Mouse (Mus musculus) left cerebral cortex, adult 2 months (tissue): ENCODE results near the gene Atp6v0d1. TPM values are rescaled to one million over a fixed set of nuclear protein-coding genes. Genes with fewer than 3 reads are reported as not detected.
"Not testable (repeated sequence)": the region's sequence is repeated elsewhere in the genome, so short reads cannot be mapped to it uniquely, and the experiment has no call there.

Experiments used
- DNase-seq, 2 experiments: peaks; one replicate each; pipeline ENCODE4 v3.0.0; 2021 to 2022; ENCODE audit warnings: low spot score in 2 of 2, mixed read lengths in 1 of 2; ENCODE audit errors: extremely low spot score in 1 of 2
- H3K27ac ChIP-seq: fragments of 200-600 bp; 2 replicates; pipeline ENCODE4 v1.8.1; 2022
- H3K4me3 ChIP-seq: fragments of 200-600 bp; 2 replicates; pipeline ENCODE4 v1.8.1; 2022
- CTCF ChIP-seq: fragments of 200-600 bp; IDR thresholded peaks from 2 replicates; pipeline ENCODE4 v1.8.1; 2022; ENCODE audit warnings: antibody characterized with exemption, mild to moderate bottlenecking, moderate library complexity
- intact Hi-C: fragments of 180-260 bp; cut with DNase I; formaldehyde crosslinking; loops from one replicate; pipeline ENCODE4 v1.15.1; 2025
- total RNA-seq, 2 experiments: library from RNA; stranded (reverse); gene quantifications; 2 replicates each; pipeline ENCODE4 v1.2.3; 2021

Gene Atp6v0d1
- total RNA-seq, 2 experiments from 2014 or later, result 288 to 319 TPM

- intact Hi-C loops, result loop anchor here (2.0 kb wide), 1 partner anchor 38 kb away; the partner anchor contains the start of gene Atp6v0d1
Measured at GRCm38 (mm10) chr8:105604804-105605381, 39.0 kb upstream of the Atp6v0d1 start, which contains the start of gene Ripor1. Gene Ripor1 (plus strand): TSS chr8:105605255.

GRCm38 (mm10) chr8:105602540-105602939 is 36.7 kb upstream of the Atp6v0d1 start:
- DNase-seq, H3K4me3 ChIP-seq, intact Hi-C loops, H3K27ac ChIP-seq: not testable (repeated sequence)

More at GRCm38 (mm10) chr8:105604804-105605381, 39.0 kb upstream of the Atp6v0d1 start, which contains the start of gene Ripor1:
- peak; percentile 75 to 79 for DNase-seq
- Histone ChIP-seq H3K4me3 (peak within 1 kb of the TSS; percentile 91), H3K27ac (peak within 1 kb of the TSS; percentile 93)
- TF ChIP-seq CTCF, result peak; percentile 57

GRCm38 (mm10) chr8:105601301-105601700 is 35.5 kb upstream of the Atp6v0d1 start:
- no peak for TF ChIP-seq CTCF
- no peak for DNase-seq
- H3K27ac ChIP-seq, result no peak overlapping the region
- intact Hi-C loops, result no loop called here
- no peak overlapping the region for H3K4me3 ChIP-seq

- intact Hi-C loops, result no loop called here
- no peak overlapping the region for H3K4me3 ChIP-seq
- H3K27ac ChIP-seq, result no peak overlapping the region
- TF ChIP-seq CTCF, result no peak
- no peak for DNase-seq
Measured at GRCm38 (mm10) chr8:105598777-105599176, 32.9 kb upstream of the Atp6v0d1 start.

- intact Hi-C loops, result no loop called here
- DNase-seq, result peak; percentile 28 to 45
- Histone ChIP-seq H3K27ac (0 out of 2 replicates have a peak overlapping the region, but pooled peaks have one; percentile 24), H3K4me3 (no peak overlapping the region)
- peak; percentile 65 for TF ChIP-seq CTCF
Measured at GRCm38 (mm10) chr8:105596362-105597034, 30.7 kb upstream of the Atp6v0d1 start.

- intact Hi-C loops, result loop anchor here (1.0 kb wide), 1 partner anchor 28 kb away; the partner anchor contains the start of gene Atp6v0d1
Measured at GRCm38 (mm10) chr8:105594451-105595242, 28.8 kb upstream of the Atp6v0d1 start.

GRCm38 (mm10) chr8:105593859-105594258 is 28.0 kb upstream of the Atp6v0d1 start:
- intact Hi-C loops, result loop anchor here (1.0 kb wide), 1 partner anchor 28 kb away; the partner anchor contains the start of gene Atp6v0d1
- H3K27ac ChIP-seq, result 0 out of 2 replicates have a peak overlapping the region, but pooled peaks have one; percentile 32
- no peak for TF ChIP-seq CTCF
- H3K4me3 ChIP-seq, result no peak overlapping the region
- DNase-seq, result peak in 1 of 2 experiments; percentile 27

More at GRCm38 (mm10) chr8:105594451-105595242, 28.8 kb upstream of the Atp6v0d1 start:
- no peak for DNase-seq
- Histone ChIP-seq H3K27ac (no peak overlapping the region), H3K4me3 (no peak overlapping the region)
- TF ChIP-seq CTCF, result no peak

- intact Hi-C loops, result no loop called here
- TF ChIP-seq CTCF, result no peak
- no peak for DNase-seq
- no peak overlapping the region for H3K27ac ChIP-seq
- H3K4me3 ChIP-seq, result no peak overlapping the region
Measured at GRCm38 (mm10) chr8:105592431-105592830, 26.6 kb upstream of the Atp6v0d1 start.

GRCm38 (mm10) chr8:105579719-105580118 is 13.9 kb upstream of the Atp6v0d1 start:
- no peak for TF ChIP-seq CTCF
- intact Hi-C loops, result no loop called here
- H3K4me3 ChIP-seq, result no peak overlapping the region
- DNase-seq, result no peak
- no peak overlapping the region for H3K27ac ChIP-seq

- no peak for DNase-seq
- no peak for TF ChIP-seq CTCF
- intact Hi-C loops, result no loop called here
- no peak overlapping the region for H3K27ac ChIP-seq
- H3K4me3 ChIP-seq, result no peak overlapping the region
Measured at GRCm38 (mm10) chr8:105575538-105575937, 9.7 kb upstream of the Atp6v0d1 start.

- Histone ChIP-seq H3K27ac (no peak overlapping the region), H3K4me3 (no peak overlapping the region)
- TF ChIP-seq CTCF, result no peak
- no peak for DNase-seq
- intact Hi-C loops, result no loop called here
Measured at GRCm38 (mm10) chr8:105574741-105575140, 8.9 kb upstream of the Atp6v0d1 start.

GRCm38 (mm10) chr8:105573427-105573826 is 7.6 kb upstream of the Atp6v0d1 start:
- no peak for TF ChIP-seq CTCF
- intact Hi-C loops, result no loop called here
- DNase-seq, result no peak
- H3K27ac ChIP-seq, result no peak overlapping the region
- no peak overlapping the region for H3K4me3 ChIP-seq
